Mouse (Mus musculus) limb, embryonic 13.5 days (tissue): ENCODE data around the gene Wscd1. TPM values are rescaled to one million over a fixed set of nuclear protein-coding genes. Genes with fewer than 3 reads are reported as not detected.

Experiments used
- ATAC-seq: fragments of 200-750 bp; cut with Nextera tagmentation; 2 replicates; pipeline ENCODE4 v1.8.0; 2017; ENCODE audit warnings: low read depth, moderate number of reproducible peaks, moderate TSS enrichment; ENCODE audit not compliant: low FRiP score
- H3K27ac ChIP-seq: fragments of 300-500 bp; sonication (generic); 2 replicates; pipeline ENCODE4 v1.5.1; 2015; ENCODE audit warnings: inconsistent platforms, mild to moderate bottlenecking, moderate library complexity
- H3K27me3 ChIP-seq: fragments of 300-500 bp; sonication (generic); 2 replicates; pipeline ENCODE4 v1.6.1; 2015; ENCODE audit warnings: mild to moderate bottlenecking, inconsistent platforms
- H3K36me3 ChIP-seq: fragments of 300-500 bp; sonication (generic); 2 replicates; pipeline ENCODE4 v1.6.1; 2015; ENCODE audit warnings: inconsistent platforms, mild to moderate bottlenecking, moderate library complexity
- H3K4me1 ChIP-seq: fragments of 300-500 bp; sonication (generic); 2 replicates; pipeline ENCODE4 v1.6.1; 2015; ENCODE audit warnings: inconsistent platforms
- H3K4me2 ChIP-seq: fragments of 300-500 bp; sonication (generic); replicated peaks from 2 replicates; pipeline ENCODE4 v1.6.1; 2015; ENCODE audit warnings: inconsistent platforms, mild to moderate bottlenecking, moderate library complexity
- H3K4me3 ChIP-seq: fragments of 300-500 bp; sonication (generic); 2 replicates; pipeline ENCODE4 v1.5.1; 2015; ENCODE audit warnings: moderate library complexity, mild to moderate bottlenecking, inconsistent platforms
- H3K9ac ChIP-seq: fragments of 300-500 bp; sonication (generic); 2 replicates; pipeline ENCODE4 v1.6.1; 2015; ENCODE audit warnings: mild to moderate bottlenecking, inconsistent platforms
- H3K9me3 ChIP-seq: fragments of 300-500 bp; sonication (generic); 2 replicates; pipeline ENCODE4 v1.6.1; 2016; ENCODE audit warnings: inconsistent platforms
- WGBS: fragments of 180-500 bp; shearing (Covaris S2); methylation state at CpG from one replicate; pipeline ENCODE4 v1.1.7; 2015; 5-methylcytosine and 5-hydroxymethylcytosine counted together
- polyA plus RNA-seq: library from polyadenylated mRNA; unstranded; fragments of >200 nt; fragmentation: Nextera tagmentation; extraction: Ambion mirVana; gene quantifications from 2 replicates; pipeline ENCODE4 v1.2.1, GENCODE M21; 2015

Wscd1 gene
- polyA plus RNA-seq, 1 experiment from 2014 or later: 2.8 TPM

DNA sequence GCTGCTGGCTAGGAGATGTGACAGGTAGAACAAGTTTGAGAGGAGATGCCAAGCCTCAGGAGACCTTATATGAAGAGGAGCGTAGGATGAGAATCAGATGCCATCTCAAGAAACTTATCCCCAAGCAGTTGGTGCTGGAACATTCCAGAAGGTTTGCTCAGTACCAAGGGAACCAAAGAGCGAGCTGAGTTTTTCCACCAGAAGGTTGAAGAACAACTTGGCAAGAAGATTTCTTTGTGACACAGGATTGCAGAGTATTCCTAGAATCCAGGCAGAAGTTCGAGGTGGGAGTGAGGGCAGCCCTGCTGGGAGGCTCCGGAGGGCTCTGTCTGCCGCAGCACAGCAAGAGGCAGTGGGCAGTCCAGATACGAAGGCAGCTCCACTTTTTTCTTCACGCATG, 21.4 kb downstream of the Wscd1 start:
- Histone ChIP-seq H3K4me3 (no peak overlapping the region), H3K27ac (no peak overlapping the region), H3K27me3 (peaks cover 21% of the 10 kb centered on the region; the same call in 1 of the 2 replicates), H3K4me2 (no peak overlapping the region), H3K9ac (no peak overlapping the region), H3K36me3 (no peaks in the 10 kb centered on the region), H3K9me3 (no peaks in the 10 kb centered on the region), H3K4me1 (no peaks in the 10 kb centered on the region)
- WGBS: 83% methylated on average over 7 of the region's 7 CpGs
- ATAC-seq: no peak

GRCm38 (mm10) chr11:71772056-71772455, 22.3 kb downstream of the Wscd1 start:
- H3K4me3 ChIP-seq: no peak overlapping the region
- ATAC-seq: no peak
- H3K4me2 ChIP-seq: no peak overlapping the region
- peaks cover 21% of the 10 kb centered on the region; the same call in 1 of the 2 replicates for H3K27me3 ChIP-seq
- no peak overlapping the region for H3K27ac ChIP-seq
- no peaks in the 10 kb centered on the region for H3K4me1 ChIP-seq
- no peaks in the 10 kb centered on the region for H3K9me3 ChIP-seq
- no peak overlapping the region for H3K9ac ChIP-seq
- no peaks in the 10 kb centered on the region for H3K36me3 ChIP-seq
- 65% methylated on average over 6 of the region's 6 CpGs for WGBS

DNA sequence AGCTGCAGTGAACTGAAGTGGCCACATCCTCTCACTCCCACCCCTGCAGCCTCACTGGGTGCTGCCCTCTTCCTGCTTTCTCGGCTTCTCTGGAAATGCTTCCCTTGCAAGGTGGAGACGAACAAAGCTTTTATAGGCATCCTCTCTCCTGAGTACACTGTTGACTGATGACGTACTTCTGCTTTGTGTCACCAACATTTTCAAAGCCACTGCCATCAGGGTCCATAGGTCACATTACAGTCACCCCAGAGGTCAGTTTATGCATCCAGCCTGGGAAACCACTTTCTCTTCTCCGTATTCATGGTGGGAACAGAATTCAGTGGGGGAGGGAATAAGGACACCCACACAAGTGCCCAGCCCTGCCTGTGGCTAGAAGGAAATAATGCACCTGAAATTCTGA, 23.1 kb downstream of the Wscd1 start:
- Histone ChIP-seq H3K4me2 (no peak overlapping the region), H3K4me1 (no peaks in the 10 kb centered on the region), H3K9me3 (no peaks in the 10 kb centered on the region), H3K9ac (no peak overlapping the region), H3K4me3 (no peak overlapping the region), H3K36me3 (no peaks in the 10 kb centered on the region), H3K27ac (no peak overlapping the region), H3K27me3 (peaks cover 21% of the 10 kb centered on the region; the same call in 1 of the 2 replicates)
- 6% methylated on average over 4 of the region's 4 CpGs for WGBS
- no peak for ATAC-seq

GRCm38 (mm10) chr11:71773986-71774767, 24.5 kb downstream of the Wscd1 start:
- ATAC-seq: no peak
- WGBS: 34% methylated on average over 16 of the region's 16 CpGs
- H3K27me3 ChIP-seq: peaks cover 21% of the 10 kb centered on the region; the same call in 1 of the 2 replicates
- no peak overlapping the region for H3K9ac ChIP-seq
- no peak overlapping the region for H3K4me2 ChIP-seq
- H3K36me3 ChIP-seq: no peaks in the 10 kb centered on the region
- no peaks in the 10 kb centered on the region for H3K9me3 ChIP-seq
- H3K27ac ChIP-seq: no peak overlapping the region
- no peak overlapping the region for H3K4me3 ChIP-seq
- no peaks in the 10 kb centered on the region for H3K4me1 ChIP-seq

DNA sequence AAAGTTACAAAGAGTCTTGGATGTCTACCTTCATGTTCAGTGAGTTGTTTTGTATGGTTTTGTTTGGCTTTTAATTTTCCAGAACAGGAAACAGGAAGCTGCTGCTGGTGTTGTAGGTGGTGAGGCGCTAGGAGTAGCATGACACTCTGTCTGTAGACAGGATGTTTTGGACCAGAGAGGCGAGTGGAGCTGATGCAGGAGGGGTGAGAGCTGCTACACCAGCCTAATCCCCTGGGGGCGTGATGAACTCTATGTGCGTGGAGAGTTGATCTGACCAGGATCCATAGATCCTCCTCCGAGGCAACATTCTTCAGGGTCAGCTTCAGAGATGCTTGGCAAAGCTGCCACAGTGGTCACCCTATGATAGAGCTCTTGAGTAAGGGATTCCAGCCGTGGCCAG, 25.3 kb downstream of the Wscd1 start:
- Histone ChIP-seq H3K4me3 (no peak overlapping the region), H3K27ac (no peak overlapping the region), H3K9me3 (no peaks in the 10 kb centered on the region), H3K27me3 (peaks cover 21% of the 10 kb centered on the region; the same call in 1 of the 2 replicates), H3K9ac (no peak overlapping the region), H3K4me1 (no peaks in the 10 kb centered on the region), H3K36me3 (no peaks in the 10 kb centered on the region), H3K4me2 (no peak overlapping the region)
- WGBS: 64% methylated on average over 6 of the region's 6 CpGs
- no peak for ATAC-seq

- 82% methylated on average over 10 of the region's 10 CpGs for WGBS
- H3K27me3 ChIP-seq: peaks cover 10% of the 10 kb centered on the region; the same call in 1 of the 2 replicates
Observed at GRCm38 (mm10) chr11:71779642-71780041, 29.9 kb downstream of the Wscd1 start.

GRCm38 (mm10) chr11:71781737-71782354, 32.1 kb downstream of the Wscd1 start:
- Histone ChIP-seq H3K4me2 (no peak overlapping the region), H3K27ac (no peak overlapping the region), H3K36me3 (no peaks in the 10 kb centered on the region), H3K9me3 (no peaks in the 10 kb centered on the region), H3K9ac (no peak overlapping the region), H3K27me3 (no peaks in the 10 kb centered on the region), H3K4me3 (no peak overlapping the region), H3K4me1 (no peaks in the 10 kb centered on the region)
- no peak for ATAC-seq
- WGBS: 74% methylated on average over 13 of the region's 13 CpGs

More at GRCm38 (mm10) chr11:71779642-71780041, 29.9 kb downstream of the Wscd1 start:
- Histone ChIP-seq H3K4me2 (no peak overlapping the region), H3K27ac (no peak overlapping the region), H3K9me3 (no peaks in the 10 kb centered on the region), H3K9ac (no peak overlapping the region), H3K36me3 (no peaks in the 10 kb centered on the region), H3K4me3 (no peak overlapping the region), H3K4me1 (no peaks in the 10 kb centered on the region)
- ATAC-seq: no peak

GRCm38 (mm10) chr11:71785499-71785898, 35.8 kb downstream of the Wscd1 start:
- H3K36me3 ChIP-seq: no peaks in the 10 kb centered on the region
- no peak for ATAC-seq
- H3K27me3 ChIP-seq: no peaks in the 10 kb centered on the region
- H3K27ac ChIP-seq: no peak overlapping the region
- no peaks in the 10 kb centered on the region for H3K9me3 ChIP-seq
- 87% methylated on average over 4 of the region's 4 CpGs for WGBS
- H3K9ac ChIP-seq: no peak overlapping the region
- no peak overlapping the region for H3K4me2 ChIP-seq
- H3K4me1 ChIP-seq: no peaks in the 10 kb centered on the region
- H3K4me3 ChIP-seq: no peak overlapping the region

GRCm38 (mm10) chr11:71788209-71788608, 38.5 kb downstream of the Wscd1 start:
- no peak for ATAC-seq
- no peak overlapping the region for H3K4me2 ChIP-seq
- 79% methylated on average over 4 of the region's 4 CpGs for WGBS
- no peaks in the 10 kb centered on the region for H3K36me3 ChIP-seq
- no peaks in the 10 kb centered on the region for H3K9me3 ChIP-seq
- no peak overlapping the region for H3K4me3 ChIP-seq
- H3K27me3 ChIP-seq: no peaks in the 10 kb centered on the region
- no peak overlapping the region for H3K27ac ChIP-seq
- no peak overlapping the region for H3K9ac ChIP-seq
- H3K4me1 ChIP-seq: no peaks in the 10 kb centered on the region

DNA sequence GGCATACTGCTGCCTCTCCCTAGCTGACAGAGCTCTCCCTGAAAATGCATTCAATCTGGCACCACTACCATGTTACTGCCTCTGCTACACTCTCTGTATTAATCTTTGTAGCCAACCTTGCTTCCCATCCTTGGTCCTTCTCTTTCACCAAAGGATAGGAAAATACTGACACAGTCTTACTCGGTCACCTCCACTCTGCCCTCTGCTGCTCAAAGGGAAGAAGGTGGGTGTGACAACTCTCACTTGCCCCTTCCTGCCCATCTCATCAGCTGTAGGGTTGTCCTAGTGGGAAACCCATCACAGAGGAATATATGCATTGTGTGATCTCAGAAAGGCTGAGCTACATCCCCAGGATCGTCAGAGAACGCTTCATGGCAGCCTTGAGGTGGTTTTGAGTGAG, 40.5 kb downstream of the Wscd1 start:
- Histone ChIP-seq H3K9me3 (no peaks in the 10 kb centered on the region), H3K36me3 (no peaks in the 10 kb centered on the region), H3K4me3 (no peak overlapping the region), H3K27me3 (no peaks in the 10 kb centered on the region), H3K4me1 (no peaks in the 10 kb centered on the region), H3K4me2 (no peak overlapping the region), H3K9ac (no peak overlapping the region), H3K27ac (no peak overlapping the region)
- 57% methylated on average over 3 of the region's 3 CpGs for WGBS
- no peak for ATAC-seq

- Histone ChIP-seq H3K9ac (no peak overlapping the region), H3K9me3 (no peaks in the 10 kb centered on the region), H3K27me3 (no peaks in the 10 kb centered on the region), H3K27ac (no peak overlapping the region), H3K4me3 (no peak overlapping the region), H3K4me1 (no peaks in the 10 kb centered on the region), H3K4me2 (no peak overlapping the region), H3K36me3 (no peaks in the 10 kb centered on the region)
- no peak for ATAC-seq
- WGBS: 83% methylated on average over 4 of the region's 4 CpGs
Observed at GRCm38 (mm10) chr11:71799206-71799605, 49.5 kb downstream of the Wscd1 start.

DNA sequence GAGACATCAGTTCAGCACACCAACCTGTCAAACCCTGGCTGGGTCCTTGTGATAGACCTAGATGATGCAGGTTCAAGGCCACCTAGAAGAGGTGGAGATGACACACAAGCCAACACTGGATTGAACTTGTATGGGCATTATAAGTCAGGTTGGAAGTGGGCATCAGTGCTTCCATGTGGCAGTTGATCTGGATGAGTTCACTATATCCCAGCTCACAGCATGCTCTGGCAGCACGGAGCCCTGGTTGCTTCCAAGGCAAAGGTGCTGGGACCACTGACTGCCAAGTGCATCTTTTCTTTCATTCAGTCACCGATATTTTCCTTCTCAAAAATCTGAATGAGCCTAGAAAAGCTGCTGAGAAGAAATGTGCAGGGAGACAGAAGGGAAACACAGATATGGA, 58.8 kb downstream of the Wscd1 start:
- WGBS: 90% methylated on average over 2 of the region's 2 CpGs

More for the DNA sequence above, 58.8 kb downstream of the Wscd1 start:
- Histone ChIP-seq H3K9me3 (no peaks in the 10 kb centered on the region), H3K9ac (no peak overlapping the region), H3K4me2 (no peak overlapping the region), H3K27ac (no peak overlapping the region), H3K4me3 (no peak overlapping the region), H3K36me3 (no peaks in the 10 kb centered on the region), H3K4me1 (no peaks in the 10 kb centered on the region), H3K27me3 (no peaks in the 10 kb centered on the region)
- no peak for ATAC-seq
